Mouse (Mus musculus) gonadal fat pad, adult 2 months (tissue): ENCODE data around the gene Wdfy2. TPM values are rescaled to one million over a fixed set of nuclear protein-coding genes. Genes with fewer than 3 reads are reported as not detected.
"Not testable (repeated sequence)": the region's sequence is repeated elsewhere in the genome, so short reads cannot be mapped to it uniquely, and the experiment has no call there.

Experiments used
- DNase-seq: peaks from one replicate; pipeline ENCODE4 v3.0.0-alpha.2; 2012; ENCODE audit warnings: low read depth
- polyA plus RNA-seq: library from polyadenylated mRNA; depleted of rRNA; stranded (reverse); fragments of >200 nt; gene quantifications from 2 replicates; pipeline ENCODE4 v1.2.3, GENCODE M21; 2012

Wdfy2 gene
- polyA plus RNA-seq, 1 experiment: 10.0 TPM

DNA sequence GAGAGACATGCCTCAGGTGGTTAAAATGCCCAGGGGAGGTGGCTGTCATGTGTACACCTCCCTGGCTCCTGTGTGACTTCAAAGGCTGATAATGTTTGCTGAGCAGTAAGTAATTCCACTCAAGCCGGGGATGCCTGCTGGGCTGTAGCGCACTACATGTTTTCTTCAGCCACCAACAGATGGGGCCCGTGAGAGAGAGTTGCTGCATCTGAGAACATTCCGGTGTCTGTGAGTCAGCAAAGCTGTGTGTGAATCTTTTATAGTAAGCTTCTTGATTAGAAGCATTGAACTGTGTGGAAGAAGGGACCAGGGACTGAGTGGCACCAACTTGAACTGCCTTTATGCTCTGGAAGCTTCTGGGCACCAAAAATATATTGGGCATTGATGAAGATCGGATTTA, 42.0 kb downstream of the Wdfy2 start:
- DNase-seq: no peak

DNA sequence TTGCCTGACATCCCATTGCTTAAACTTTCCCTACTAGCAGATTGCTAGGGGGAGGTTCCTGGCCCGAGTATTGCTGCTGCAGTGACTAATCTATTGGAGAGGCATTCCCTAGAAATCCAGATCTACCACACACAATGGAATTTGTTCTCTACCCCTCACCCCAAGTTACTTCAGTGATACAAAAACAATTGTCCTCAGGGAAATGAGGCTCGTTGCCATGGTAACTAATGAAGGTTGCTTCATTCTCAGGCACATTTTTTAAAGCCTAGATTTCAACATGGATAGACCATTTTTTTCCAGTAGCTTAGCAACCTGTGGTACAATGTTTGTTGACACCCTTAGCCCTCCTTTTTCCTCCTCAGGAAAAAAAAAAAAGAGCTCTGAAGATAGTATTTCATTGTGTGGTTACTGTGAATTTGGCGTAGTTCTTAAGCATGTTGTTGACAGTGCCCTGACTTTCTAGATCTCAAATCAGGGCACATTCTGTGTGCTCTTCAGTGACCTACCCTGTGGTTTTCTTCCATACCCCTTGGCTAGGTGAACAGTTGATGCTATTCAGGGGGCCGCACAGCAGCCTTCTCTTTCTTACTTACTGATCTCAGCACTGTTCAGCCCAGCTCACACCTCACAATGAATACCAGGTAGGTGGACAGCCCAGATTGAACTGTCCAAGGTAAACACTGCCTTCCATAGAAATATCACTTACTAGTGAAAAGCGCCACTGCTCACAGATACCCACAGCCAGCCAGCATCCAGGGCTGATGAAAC, 42.8 kb downstream of the Wdfy2 start:
- DNase-seq: no peak

DNA sequence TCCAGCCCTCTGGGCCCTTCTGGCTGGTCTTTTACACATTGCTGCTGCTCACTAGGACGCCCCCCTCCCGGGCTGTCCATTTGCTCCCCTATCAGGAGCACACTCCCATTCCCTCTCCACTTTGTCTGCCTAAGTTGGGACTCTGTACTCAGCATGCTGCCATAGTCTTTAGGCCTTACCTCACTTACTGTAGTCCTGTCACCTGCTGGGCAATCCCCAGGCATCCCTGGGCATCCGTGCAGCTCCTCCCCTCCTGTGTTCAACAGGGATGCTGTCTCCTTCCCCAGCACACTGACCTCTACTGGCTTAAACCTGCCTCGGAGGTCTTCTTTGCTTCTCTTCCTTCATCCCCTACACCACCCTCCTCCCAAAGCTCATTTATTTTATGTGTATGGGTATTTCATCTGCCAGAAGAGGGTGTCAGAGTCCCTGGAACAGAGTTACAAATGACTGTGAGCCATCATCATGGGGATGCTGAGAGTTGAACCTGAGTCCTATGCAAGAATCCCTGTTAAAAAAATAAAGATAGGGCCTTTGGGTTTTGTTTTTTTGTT, 44.7 kb downstream of the Wdfy2 start:
- no peak for DNase-seq

DNA sequence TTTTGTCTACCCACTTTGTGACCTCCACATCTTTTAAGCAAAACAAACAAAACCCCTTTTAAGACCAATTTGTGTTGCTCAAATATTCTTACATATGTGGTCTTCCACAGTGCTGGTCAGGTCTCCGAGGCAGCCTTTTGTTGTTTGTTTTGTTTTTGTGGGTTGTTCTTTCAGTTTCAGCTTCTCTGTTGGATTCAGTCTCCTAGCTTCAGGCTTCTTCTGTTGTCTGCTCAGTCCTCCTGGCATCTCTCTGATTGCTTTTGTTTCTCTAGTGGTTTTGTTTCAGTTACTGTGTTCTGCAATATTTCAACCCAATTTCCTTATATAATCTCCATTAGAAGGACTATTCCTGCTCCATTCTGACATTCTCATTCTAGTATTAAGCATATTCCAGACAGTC, 46.1 kb downstream of the Wdfy2 start:
- DNase-seq: no peak

DNA sequence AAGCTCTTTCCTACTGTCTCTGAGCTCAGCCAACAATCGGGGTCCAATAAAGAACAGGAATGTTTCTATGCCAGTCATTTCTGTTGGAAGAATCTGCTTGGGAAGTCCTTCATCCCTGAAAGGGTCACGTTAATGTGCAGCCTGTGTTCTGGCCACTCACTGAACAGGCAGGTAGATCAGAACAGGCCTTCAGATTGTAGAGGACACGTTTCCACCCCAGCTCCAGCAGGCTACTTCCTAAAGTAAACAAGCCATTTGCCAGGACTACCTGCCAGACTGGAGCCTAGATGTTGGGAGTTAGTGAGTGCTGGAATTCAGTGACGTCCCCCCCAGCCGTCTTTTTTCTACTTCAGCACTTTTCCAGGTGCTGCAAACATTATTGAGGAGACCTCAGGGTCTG, 46.7 kb downstream of the Wdfy2 start:
- DNase-seq: no peak

DNA sequence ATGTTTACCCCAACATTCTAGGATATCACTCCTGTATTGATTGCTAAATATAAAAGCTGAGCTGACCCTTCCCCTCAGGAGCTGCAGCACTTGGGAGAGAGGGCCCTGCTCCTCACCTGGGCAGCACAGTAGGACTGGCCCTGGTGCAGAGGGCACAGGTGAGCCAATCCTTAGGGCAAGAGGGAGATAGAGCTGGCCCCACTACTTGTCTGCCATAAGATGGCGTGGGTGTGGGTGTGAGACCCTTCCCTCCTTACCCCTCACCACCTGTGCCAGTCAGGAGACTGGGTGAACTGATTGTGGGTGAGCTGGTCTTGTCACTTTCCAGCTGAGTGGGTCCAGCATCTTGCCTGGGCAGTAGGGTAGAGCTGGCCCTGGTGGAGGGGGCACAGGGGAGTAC, 47.2 kb downstream of the Wdfy2 start:
- no peak for DNase-seq

DNA sequence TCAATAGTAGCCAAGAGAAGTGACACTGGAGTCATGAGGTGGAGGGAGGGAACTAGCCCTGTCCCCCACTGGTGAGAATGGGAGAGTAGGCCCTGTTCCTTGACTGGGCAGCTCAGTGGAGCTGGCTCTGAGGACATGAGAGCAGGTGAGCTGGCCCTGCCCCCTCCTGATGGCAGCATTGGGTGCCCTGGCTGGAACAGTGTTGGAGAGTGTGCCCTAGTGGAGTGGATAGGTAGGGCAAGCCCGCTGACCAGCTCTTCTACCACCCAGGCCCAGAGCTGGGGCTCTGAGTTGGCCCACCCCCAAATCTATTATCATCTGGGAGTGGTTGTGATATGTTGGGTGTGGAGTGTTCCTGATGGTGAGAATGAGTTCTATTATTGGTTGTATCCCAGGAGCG, 47.7 kb downstream of the Wdfy2 start:
- DNase-seq: no peak

DNA sequence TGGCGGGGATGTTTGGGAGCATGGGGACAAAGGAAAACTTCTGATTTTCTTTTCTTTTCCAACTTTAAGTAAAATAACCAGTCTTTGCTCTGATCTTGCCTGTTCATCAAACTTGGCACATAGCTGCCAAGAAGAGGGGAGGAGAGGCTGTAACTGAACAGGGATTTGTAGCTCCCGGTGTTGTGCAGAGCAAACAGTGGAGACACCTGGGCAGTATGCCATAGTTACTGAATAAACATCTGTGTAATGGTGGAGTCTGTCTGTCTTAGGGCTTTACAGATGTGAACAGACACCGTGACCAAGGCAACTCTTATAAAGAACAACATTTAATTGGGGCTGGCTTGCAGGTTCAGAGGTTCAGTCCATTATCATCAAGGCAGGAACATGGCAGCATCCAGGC, 53.9 kb downstream of the Wdfy2 start:
- no peak for DNase-seq

DNA sequence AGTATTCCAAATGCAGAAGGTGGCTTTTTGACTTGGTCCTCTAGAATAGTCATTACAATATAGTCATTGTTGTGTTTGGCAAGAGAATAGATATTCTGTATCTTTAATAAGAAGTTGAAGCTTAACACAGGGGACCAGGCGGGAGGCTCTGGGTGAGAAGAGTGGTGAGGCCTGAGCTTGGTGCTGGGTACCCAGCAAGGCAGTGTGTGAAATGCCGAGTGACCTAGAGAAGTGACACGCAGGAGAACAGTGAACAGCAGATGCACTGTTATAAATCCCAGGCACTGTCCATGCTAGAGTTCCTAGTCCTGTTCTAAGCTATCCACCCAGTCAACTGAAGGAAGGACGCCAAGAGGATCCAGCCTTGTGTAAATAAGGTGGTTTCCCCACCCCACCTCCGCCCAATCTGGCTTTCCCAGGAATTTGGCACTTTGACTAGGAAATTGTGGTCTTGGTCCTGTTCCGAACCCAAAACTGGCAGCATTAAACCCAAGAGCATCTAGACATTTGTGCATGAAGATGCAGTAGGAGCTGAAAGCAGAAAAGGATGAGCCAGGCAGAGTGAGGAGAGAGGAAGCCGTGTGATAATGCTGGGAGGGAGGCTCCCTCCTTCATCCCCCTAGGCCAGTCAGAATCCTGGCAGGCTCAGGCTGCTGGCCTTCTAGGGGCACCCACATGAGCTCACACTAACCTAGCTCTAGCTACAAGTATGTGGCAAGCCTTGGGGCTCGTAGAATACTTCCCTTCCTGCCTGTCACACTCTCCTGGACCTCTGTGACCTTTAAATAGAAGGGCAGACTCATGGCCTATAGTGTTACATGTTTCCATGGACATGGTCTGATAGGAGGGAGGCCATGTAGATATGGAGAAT, 55.5 kb downstream of the Wdfy2 start:
- DNase-seq: no peak

DNA sequence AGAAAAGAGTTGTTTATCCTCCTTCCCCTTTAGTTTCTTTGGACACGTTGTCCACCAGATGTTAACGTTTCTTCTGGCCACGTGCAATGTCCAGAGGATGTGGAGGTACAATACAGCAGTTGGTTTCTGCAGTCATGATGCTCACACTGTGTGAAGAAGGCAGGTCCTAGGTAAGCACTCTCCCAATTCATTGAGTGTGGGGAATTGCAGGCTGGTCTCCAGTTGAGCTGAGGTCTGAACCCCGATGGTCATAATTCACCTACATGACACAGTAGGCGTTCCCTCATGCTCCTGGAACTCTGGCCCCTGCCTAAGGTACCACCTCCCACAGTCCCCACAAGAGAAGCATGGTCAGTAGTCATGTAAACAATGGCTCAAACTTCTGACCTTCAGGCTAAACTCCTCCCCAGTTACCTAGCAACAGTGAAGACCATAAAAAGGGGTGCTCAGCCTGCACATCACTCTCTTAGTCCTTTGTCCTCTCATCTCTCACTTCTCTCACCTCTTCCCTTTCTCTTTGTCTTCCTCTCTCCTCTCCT, 56.2 kb downstream of the Wdfy2 start:
- not testable (repeated sequence) for DNase-seq

DNA sequence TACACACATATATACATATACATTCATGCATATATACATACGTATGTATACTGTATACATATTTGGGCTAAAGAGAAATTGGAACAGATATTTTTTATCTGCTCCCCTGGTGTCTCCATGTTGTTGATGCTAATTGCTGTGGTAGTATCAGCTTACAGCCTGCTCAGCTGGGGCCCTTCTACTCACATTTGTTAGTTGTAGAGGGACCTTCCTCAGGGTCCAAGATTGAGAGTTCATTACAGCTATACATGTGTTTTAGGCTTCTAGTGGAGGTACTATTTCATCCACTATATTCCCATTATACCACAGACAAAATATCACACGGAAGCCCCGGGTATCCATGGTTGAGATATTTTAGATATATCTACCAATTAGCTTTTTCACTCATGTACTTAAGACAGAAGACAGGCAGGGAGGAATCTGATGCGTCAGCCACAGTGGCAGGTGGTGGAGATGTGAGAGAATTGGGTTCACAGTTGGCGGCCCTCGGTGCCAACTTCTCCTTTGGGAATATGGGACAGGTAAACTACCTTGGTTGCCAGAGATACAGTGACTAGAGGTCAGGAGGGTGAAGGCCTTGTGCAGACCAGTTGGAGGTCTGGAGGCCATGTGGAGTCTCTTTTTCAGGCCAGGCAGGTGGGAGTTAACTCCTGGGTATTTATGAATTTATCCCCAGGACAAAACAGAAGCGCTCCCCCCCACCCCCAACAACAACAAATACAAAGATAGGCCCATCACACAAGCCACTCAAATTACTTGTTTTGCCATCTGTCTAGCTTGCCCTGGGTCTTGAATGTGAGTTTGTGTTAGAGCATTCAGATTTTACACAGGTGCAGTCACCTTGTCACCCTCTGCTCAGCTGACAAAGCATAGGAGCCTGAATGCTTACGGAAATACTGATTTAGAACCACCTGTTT, 57.7 kb downstream of the Wdfy2 start:
- no peak for DNase-seq

DNA sequence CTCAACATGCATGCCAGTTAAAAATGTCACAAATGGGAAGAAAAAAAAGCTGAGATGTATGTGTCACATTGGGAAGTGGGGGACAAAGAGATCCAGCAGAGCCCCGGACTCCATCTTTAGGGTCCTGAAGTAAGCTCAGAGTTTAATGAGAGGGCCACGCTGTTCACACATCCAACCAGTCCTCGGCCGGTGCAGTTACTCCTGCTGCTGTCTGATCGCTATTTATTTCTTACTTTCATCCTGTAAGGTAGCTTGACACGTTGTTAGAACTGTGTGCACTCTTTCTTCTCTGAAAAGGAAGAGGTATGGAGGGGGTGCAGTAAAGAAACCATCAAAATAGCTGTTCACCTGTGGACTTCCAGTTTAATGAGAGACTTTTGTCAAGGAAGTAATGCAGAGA, 60.6 kb downstream of the Wdfy2 start:
- no peak for DNase-seq

DNA sequence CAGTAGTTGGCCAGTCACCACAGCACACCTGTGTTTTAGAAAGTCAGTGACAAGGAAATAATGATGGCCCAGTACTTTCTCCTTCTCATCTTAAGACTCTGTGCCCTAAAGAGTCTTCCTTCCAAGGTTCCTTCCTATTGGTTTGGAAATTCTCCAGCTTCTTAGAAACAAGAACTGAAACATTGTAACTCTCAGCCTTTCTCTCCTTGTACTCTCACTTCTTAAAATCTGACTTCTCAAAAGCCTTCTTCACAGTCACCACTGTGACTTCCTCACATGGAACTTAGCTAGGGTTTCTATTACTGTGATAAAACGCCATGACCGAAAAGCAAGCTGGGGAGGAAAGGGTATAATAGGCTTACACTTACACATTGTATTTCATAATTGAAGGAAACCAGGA, 70.4 kb downstream of the Wdfy2 start:
- no peak for DNase-seq

DNA sequence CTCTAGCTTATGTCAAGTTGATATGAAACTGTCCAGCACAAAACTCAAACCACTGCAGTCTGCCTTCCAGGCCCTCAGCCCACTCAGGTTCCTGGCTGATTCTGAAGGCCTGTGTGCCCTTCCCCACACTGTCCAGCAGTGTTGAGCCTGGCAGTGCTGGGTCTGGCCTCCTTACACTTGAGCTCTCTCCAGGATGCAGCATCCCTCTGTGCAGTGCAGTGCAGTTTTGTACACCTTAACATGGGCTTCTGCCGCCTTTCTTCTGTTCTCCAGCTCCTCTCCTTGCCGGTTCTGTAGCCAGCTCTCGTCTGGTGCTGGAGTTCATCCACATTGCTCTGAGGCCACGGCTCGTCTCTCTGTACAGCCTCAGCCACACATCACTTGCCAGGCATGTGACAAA, 71.1 kb downstream of the Wdfy2 start:
- no peak for DNase-seq

DNA sequence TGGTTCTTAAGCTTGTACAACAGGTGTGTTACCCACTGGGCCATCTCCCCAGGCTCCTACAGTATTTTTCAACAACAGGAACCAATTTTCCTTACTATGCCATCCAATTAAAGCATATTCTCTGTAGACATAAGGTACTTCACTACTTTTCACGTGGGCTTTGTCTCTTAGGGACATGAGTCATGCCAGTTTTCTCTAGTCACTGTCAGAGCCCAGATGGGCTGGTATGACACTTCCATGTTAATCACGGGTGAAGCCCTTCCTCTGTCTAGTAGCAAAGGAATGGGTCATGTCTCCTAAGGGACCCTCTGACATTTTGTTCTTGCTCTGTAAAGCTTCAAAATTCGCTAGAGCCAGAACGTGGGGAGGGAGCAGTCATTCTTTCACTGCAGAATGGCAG, 73.4 kb downstream of the Wdfy2 start:
- no peak for DNase-seq

DNA sequence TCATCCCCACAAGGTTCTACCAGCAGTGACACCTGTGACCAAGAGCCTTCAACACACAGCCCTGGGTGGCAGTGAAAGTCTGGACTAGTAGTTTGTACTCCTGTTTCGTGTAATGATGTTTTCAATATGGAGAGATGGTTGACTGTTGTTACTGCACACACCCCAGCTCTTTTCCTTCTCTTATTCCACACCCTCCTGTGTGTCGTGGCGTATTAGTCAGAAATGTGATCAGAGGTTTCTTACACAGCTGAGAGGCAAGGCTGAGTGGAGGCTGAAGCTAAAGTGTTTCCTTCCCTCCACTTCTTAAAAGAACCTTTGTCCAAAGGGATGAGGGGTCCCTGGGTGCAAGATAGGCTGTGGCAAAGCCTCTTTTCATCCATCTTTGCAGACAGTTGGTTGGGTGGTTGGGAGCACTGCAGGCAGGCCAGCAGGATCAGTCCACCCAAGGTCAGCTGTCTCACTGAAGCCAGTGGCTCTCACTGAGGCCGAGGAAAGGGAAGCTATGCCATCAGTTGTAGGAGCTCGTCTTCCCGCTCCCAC, 77.7 kb downstream of the Wdfy2 start:
- no peak for DNase-seq

DNA sequence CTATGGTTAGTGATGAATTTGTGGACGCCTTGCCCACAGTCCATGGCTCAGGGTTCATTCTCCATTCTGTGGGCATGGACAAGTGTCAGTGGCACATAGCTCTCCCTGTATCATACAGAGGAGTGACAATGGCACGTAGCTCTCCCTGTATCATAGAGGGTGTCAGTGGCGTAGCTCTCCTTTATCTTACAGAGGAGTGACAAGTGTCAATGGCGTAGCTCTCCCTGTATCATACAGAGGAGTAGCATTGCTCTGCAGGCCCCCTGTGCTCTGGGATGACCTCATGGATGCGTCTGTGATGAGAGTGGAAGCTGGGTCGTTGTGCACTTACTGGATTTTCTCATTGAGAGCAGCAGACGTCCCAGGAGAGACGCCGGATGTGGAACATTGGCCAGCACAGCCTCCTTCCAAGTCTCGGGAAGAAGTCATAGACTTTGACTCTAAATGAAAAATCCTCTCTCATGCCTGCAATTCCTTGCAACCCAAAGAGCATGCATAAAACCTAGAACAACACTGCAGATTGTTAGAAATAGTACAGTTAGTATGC, 79.1 kb downstream of the Wdfy2 start:
- DNase-seq: no peak

DNA sequence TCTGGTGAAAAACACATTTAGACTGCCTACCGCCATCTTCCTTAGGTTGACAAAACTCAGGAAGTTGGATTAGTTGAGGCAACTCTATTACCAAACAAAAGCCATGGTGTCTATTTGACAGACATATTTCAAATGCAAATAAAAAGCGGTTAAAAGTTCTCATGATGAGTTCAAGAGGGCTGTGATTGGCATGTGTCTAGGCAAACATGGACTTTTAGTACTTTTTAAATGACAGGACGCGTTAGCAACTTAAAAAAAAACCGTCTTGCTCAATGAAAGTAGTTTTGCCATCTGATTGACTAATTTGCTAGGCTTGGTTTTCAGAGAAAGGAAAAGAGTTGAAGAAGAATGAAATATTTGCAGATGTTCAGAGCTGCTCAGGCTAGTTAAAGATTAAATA, 83.9 kb downstream of the Wdfy2 start:
- no peak for DNase-seq

DNA sequence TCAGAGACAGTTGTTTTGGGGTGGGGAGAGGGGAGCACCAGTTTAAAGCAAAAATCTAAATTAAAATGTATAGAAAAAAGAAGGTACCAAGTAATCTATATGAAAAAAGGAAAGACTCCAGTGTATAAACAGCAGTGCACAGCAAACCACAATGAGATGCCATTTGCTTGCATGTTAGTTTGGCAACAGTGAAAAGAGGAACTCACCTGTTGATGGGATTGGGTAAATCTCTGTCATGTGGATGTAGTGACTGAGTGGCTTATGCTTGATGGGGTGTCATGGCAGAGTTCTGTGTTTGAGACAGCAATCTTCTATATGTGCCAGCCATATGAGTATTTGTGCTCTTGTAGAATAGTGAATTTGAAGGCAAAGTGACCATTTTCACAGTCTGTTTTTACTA, 85.2 kb downstream of the Wdfy2 start:
- no peak for DNase-seq

DNA sequence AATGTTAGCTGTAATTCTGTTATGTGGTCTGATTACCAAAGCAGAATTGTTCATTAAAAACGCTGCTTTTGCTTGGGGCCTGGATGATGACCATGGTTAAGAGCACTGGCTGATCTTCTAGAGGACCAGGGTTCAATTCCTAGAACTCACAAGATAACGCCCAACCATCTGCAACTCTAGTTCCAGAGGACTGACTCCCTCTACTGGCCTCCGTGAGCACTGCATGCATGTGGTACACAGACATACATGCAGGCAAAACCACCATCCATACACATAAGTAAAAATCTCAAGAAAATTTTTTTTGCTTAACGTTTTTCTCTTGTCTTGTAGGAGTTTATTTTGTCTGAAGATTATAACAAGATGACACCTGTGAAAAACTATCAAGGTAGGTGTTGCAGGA, 87.3 kb downstream of the Wdfy2 start:
- DNase-seq: no peak

DNA sequence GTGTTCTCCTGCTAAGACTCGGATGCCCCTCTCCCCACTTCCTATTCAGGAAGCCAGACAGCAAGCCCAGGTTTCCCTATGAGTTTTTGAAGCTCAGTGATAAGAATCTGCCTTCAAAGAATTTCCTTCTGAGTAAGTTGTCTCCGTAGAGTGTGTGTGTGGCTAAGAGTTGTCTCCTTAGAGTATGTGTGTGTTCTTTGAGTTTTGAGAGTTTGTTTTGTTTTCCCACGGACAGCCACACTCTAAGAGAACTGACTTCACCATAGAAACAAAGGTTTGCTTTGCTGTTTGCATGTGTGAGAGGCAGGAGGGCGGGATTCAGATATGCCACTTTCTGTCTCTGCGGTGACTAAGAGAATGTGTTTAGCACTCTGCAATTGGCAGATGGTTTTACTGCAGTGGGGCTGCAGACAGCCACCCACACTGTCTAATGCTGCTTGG, 90.6 kb downstream of the Wdfy2 start:
- no peak for DNase-seq
